Mouse (Mus musculus) mouse embryonic stem cell (cell line): ENCODE data around the gene Nsg1.

Source experiments
- in situ Hi-C, 2 experiments: fragments of 300-500 bp; cut with MboI; formaldehyde crosslinking; loops; 1 replicate in 1 of 2; 3 replicates in 1 of 2; pipeline ENCODE4 v1.14.3; 2019 to 2020; ENCODE audit warnings: low sequenced_read_pairs in 2 of 2, low pct_unique_long_range_greater_than_20kb in 1 of 2, mixed read lengths in 1 of 2; ENCODE audit not compliant: unreplicated experiment in 1 of 2

Nsg1 gene

GRCm38 (mm10) chr5:38091966-38092304 is 67.8 kb downstream of the Nsg1 start:
- in situ Hi-C loops, result loop anchor here in 1 of 2 experiments (25.0 kb wide), 1 partner anchor 280 kb away; the partner anchor contains the start of gene Msx1

- in situ Hi-C loops, result loop anchor here in 1 of 2 experiments (25.0 kb wide), 1 partner anchor 279 kb away; the partner anchor contains the start of gene Msx1
Observed at GRCm38 (mm10) chr5:38091046-38091965, 68.4 kb downstream of the Nsg1 start.

- in situ Hi-C loops, result loop anchor here in 1 of 2 experiments (25.0 kb wide), 1 partner anchor 278 kb away; the partner anchor contains the start of gene Msx1
Observed at GRCm38 (mm10) chr5:38090581-38090980, 69.1 kb downstream of the Nsg1 start.

GRCm38 (mm10) chr5:38090111-38090510 is 69.6 kb downstream of the Nsg1 start:
- in situ Hi-C loops, result loop anchor here in 1 of 2 experiments (25.0 kb wide), 1 partner anchor 278 kb away; the partner anchor contains the start of gene Msx1
